Mouse (Mus musculus) spleen, adult 18-20 months (tissue): Measurements from ENCODE around the gene Prx.

Experiments
- DNase-seq, 2 experiments: peaks; one replicate each; pipeline ENCODE4 v3.0.0; 2022; ENCODE audit warnings: mixed read lengths in 2 of 2

Prx gene

DNA sequence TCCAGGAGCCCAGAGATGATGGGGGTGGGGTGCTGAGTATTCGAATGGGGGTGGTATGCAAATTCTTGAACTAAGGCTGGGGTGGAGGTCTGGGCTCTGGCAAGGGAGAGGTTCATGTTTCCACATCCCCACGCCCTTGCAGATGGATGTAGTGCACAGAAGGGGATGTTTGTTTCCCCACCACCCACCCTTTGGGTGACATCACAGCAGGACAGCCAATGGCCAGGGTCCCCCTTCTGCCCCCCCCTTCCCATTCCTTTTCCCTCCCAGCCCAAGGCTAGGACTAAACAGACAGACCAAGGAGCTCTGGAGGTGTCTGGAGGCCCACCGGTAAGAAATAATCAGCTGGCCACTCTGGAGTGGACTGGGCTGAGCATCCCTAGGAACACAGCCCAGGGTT lies at the start of gene Prx:
Prx (plus strand) TSS at position 289 of the 400 bp plus-strand sequence.
- DNase-seq: no peak

DNA sequence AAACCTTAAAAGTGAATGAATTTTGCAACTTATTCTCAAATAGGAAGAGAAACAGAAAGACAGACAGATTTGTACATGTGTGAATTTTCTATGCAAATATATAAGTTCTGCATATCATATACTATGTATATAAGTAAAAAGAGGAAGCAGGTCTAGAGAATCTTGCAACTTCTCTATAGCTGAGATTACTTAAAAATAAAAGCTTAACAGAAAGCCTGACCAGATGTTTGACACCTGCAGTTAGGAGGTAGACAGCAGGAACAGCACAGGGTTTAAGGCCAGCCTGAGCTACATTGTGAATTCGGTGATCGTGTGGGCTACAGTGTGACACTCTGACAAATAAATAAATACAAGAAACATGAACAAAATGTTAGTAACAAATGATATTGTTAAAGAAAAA lies 47.8 kb upstream of the Prx start:
- no peak for DNase-seq

DNA sequence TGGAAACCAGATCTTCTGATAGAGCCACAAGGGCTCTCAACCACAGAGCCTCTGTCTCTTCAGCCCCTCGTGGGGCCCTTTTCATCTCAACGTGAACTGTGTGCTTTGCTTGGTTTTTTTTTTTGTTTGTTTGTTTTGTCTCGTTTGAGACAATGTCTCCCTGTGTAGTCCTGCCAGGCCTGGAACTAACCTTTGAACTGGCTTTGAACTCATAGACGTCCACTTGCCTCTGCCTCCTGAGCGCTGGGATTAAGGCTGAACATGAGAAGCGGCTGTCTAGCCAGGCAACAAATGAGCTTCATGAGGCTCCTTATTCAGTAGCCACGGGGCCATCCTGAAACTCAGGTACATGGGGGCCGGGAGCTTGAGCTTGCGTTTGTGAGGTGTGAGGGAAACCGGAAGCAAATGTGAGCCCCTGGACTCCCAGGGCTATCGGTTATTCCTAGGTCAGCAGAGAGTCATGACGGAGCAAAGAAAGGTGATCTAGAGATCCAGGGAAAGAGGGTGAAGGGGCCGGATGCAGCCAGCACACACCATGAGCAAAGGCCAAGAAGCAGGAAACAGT lies 46.8 kb upstream of the Prx start:
- no peak for DNase-seq

DNA sequence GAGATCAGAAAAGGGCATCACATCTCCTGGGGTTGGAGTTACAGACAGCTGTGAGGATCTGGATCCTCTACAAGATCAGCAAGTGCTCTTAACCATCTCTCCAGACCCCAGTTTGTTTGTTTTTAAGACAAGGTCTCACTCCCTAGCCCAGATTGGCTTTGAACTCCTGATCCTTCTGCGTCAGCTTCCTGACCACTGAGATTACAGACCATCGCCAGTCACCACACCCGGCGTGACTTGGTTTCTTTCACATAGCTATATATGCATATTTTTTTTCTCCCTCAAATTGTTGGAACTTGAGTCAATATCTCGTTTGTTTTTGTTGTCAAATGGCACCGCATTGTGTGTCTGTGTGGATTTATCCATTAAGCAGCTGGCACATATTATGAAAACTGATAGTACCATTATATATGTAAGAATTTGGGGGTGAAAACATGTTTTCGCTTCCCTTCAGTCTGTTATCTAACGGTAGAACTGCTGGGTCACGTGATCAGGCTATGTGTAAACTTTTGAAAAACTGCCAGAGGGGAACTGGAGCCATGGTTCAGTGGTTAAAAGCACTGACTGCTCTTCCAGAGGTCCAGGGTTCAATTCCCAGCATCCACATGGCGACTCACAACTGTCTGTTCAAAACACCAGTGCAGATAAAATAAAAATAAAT lies 44.5 kb upstream of the Prx start:
- no peak for DNase-seq

DNA sequence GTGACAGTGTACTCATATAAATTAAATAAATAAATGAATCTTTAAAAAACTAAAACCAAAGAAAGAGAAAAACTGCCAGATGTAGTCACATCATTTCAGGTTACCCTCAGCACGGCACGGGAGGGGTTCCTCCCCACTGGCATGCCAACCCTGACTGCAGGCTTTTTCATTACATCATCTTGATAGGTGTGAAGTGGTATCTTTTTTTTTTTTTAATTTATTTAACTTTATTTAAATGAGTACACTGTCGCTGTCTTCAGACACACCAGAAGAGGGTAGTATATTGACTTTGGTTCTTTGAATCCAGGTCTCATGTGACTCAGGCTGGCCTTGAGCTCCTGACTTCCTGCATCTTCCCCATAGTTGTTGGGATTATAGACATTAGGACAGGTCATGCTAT lies 43.9 kb upstream of the Prx start:
- no peak for DNase-seq

DNA sequence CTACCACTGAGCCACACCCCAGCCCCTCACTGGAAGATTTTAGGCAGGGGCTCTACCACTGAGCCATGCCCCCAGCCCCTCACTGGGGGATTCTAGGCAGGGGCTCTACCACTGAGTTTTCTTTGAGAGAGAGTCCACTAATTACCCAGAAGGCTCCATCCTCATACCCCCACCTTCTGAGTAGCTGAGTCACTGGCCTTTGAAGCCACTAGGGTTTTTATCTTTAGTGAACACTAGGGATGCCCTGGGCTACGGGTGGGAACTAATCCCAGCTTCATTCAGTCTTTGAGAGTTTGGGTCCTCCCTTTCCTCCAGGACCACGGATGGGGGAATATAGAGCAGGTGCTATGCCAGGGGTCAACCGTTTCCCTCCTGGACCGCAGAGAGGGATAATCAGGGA lies 40.5 kb upstream of the Prx start:
- no peak for DNase-seq

DNA sequence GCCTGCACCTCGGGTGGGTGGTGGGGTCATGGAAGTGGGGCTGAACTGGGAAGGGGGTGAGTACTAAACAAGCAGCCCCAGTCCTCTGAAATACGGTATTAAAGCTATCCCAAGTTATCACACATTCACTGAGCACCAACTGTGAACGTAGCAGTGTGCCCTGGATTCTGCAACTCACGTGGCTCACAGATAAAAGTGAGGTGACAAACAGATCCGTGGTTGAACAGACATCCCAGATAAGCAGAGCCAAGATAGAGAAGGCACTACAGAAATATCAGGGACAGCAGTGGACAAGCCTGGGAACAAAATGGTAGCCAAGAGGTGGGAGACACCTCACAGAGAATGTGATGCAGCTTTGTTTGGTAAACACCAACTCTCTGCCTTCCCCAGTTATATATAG lies 39.5 kb upstream of the Prx start:
- no peak for DNase-seq

DNA sequence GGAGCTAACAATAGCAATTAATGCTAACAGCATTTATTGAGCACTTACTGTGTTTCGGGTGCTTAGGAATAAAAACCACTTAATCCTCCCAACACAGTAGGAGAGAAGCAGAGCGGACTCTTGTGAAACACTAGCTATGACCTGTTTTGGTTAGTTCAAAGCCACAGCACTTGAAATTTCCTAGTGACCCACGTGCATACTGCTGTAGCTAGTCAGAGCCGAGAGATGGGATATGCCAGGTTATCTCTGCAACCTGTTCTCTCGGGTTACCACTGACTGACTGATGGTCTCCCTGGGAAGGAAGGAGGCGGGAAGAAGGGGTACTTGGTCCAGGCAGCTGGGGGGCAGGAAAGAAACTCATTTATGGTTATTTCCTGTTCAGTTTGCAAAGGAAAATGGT lies 38.6 kb upstream of the Prx start:
- no peak for DNase-seq

DNA sequence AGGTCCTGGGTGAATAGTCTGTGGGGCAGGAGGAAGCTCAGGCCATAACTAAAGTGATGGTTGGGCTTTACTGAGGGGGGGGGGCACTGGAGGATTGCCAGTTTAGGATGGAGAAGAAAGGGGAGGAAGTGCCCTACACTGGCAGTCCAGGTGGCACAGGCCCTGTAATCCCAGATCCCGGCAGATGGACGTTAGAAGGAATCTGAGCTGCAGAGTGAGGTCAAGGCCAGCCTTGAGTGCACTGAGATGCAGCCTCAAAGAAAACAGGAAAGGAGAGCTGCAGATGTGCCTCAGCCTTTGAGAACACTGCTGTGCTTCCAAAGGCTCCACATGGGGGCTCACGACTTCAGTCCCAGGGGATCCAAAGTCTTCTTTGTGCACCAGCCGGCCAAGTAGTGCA lies 31.5 kb upstream of the Prx start:
- DNase-seq: no peak

DNA sequence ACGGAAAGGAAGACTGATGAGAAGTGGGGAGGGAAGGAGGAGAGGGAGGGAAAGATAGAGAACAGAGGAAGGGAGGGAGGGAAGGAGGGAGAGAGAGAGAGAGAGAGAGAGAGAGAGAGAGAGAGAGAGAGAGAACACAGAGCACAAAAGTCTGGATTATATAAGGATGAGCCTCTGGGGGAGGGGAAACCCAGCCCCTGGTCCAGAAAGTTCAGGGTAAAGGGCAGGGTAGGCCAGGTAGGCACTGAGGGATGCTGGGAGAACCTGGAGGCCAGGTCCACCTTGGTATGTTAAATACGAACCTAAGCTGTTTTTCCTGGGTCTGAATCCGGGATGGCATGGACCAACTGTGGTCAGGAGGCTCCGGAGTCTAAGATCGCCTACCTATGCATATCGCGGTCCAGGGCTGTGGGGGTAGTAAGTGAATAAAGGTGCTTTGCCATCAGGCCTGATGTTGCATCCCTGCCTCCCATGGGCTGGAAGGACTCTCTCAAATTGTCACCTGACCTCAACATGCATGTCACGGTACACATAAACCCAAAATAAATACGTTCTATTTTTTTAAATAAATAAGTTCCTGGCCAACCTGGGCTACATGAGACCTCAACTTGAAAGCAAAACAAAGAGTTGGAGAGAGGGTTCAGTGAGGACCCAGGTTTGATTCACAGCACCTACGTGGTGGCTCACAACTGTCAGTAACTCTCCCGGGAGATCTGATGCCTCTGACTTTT lies 27.6 kb upstream of the Prx start:
- DNase-seq: no peak

DNA sequence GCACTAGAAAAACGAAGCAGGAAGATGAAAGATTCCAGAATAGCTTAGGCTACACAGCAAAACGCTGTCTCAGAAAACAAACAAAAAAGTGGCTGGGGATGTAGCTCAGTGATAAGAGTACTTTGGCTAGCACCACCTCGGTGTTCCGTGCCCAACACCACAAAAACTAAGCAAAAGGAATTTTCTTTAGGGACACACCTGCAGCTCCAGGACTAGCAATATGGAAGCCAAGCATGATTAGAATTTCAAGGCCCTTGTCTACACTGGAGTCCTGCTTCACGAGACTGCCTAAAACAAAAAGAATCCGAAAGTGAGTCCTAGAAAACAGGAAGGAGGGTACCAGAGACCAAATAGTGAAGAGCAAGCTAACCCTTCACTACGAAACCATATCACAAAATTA lies 26.5 kb upstream of the Prx start:
- DNase-seq: no peak

DNA sequence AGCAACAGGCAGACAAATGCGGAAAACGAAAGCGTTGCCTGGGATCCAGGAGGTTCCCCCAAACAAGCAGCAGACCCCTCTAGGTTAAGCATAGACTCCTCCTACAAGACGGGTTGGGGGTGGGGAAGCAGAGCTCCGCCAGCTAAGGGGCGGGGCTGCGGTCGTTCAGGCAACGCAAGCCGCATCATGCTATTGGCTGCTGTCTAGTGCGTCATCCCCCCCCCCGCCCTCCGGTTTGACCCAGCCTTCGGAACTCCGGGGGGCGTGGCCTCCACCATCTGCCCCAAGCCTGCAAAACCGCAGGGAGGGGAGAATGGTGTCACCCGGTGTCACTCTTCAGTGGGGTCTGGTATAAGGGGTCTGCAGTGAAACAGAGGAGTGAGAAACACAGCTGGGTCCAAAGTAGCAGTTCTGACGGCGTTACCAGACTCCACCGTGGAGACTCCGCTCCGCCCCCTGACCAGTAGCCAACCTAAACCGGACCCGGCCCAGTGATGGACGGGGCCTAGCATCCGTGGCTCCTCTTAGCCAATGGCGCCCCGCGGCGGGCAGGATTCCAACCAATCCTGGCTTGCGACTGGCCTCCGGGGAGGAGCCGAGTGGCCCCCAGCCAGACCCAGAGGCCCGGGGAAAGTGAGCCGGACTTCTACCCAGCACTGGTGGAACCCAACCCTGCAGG lies 25.8 kb upstream of the Prx start, which contains the start of gene Sertad3:
Sertad3 (plus strand) TSS at position 613 of the 679 bp plus-strand sequence.
- peak; percentile 97 for DNase-seq

DNA sequence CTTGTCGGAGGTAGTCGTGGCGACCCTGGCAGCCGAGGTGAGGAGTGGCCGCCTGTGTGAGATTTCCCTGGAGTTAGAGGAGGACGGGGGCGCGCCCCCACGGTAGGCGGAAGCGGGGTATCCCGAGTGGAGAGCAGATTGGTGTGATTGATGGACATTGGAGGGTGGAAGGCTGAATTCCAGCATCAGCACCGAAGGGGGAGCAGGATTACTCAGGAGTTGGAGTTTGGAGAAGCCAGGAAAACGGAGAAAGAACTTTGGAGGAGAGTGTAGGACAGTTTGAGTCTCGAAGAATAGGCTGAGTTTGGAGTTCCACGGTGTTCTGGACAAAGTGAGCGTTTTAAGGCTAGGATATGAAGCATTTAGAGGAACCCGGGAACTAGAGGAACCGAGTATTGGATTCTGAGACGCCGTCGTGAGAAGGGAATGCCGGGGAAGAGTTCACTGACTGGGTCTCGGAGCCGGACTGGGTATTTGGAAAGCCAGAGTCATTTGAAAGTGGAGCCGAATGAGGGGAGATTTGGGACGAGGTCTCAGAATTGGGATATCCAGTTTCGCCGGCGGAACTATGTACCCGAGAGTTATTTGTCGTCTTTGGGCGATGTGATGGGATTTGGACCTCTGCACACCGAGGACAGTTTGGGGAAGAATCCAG lies 25.2 kb upstream of the Prx start:
- DNase-seq: no peak

DNA sequence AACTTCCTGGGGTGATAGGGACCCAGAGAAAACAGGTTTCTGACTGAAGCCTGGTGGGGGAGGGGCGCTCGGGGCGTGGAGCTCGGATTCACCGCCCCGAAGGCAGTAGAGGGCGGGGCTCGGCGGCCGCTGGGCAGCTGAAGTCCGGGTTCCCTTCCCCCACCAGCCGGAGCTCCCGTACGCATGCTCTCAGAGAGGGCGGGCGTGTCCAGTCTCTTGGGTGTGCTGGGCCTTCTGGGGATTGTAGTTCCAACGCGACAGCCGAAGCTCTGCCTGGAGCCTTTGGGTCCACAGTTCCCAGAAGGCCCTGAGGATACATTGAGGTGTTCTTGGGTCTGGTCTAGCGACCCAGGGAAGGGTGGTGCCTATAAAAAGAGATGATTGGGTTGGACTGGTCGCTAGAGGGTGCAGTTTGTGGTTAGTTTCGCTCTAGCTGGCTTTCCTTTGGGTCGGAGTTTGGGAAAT lies 24.6 kb upstream of the Prx start:
- peak; percentile 97 for DNase-seq

DNA sequence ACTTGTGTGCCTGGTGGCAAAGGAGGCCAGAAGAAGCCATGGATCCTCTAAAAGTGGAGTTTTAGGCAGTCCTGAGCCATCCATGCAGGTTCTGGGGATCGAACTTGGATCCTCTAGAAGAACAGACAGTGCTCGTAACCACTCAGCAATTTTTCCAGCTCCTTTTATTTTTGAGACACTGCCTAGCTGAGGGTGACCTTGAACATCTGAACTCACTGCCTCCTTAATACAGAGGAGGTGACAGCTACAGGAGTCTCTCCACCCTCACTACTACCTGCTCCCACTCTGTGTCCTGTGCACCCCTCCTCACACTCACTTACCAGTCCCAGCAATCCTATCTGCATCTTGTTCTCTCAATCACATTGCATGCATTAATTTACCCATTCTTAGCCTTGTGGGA lies 23.5 kb upstream of the Prx start:
- DNase-seq: no peak

DNA sequence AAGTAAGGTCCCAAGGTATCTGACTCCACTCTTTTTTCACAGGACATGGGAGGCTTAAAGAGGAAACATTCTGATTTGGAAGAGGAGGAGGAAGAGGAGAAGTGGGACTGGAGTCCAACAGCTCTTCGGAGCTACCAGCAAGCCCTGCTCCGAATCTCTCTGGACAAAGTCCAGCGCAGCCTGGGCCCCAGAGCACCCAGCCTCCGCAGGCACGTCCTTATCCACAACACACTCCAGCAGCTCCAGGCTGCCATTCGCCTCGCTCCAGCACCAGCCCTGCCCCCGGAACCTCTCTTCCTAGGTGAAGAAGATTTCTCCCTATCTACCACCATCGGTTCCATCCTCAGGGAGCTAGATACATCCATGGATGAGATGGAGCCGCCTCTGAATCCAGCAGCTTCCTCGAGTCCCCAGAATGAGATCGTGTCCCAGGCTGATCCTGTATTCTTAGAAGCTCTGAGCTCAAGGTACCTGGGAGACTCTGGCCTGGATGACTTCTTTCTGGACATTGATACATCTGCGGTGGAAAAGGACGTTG lies 23.0 kb upstream of the Prx start:
- DNase-seq: no peak

DNA sequence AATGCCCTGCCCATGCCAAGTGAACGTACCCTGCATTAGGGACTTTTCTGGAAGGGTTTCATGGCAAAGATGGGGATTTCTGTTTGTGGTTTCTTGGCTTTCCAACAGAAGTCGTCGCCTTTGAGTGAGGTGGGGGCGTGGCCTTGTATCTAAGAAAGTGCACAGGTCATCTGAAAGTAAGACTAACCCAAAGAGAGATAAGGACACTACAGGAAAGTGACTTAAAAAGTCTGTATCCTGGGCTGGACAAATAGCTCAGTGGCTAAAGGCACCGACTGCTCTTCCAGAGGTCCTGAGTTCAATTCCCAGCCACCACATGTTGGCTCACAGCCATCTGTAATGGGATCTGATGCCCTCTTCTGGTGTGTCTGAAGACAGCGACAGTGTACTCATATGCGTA lies 20.6 kb upstream of the Prx start:
- DNase-seq: no peak

DNA sequence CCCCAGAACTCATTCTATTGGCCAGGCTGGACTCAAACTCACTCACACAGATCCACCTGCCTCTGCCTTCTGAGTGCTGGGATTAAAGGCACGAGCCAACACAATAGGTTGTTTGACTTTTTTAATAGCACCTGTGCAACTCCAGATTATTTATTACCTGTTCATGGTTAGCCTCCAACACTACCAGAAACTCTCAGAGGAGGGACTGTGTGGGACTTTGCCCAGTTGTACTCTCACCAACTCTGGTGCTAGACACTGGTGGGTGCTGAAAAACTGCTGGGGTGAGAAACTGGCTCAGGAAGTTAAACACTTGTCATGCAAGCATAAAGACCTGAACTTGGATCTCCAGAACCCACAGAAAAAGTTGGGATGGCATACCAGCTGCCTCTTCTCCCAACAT lies 19.4 kb upstream of the Prx start:
- no peak for DNase-seq

DNA sequence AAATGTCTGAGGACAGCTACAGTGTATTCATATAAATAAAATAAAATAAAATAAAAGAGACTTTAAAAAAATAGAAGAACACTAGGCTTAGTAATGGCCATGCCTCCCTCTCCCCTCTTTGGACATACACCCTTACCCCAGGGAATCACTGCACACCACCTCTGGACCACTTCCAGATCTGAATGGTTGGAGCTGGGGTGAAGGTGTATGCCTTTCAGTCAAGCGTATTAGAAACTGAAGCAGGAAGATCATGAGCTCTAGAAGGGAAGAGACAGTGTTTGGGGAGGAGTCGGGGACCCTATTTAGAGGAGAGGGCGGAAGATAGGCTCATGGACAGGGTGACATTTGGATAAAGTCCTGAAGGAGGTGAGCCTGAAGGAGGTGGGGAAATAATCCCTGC lies 18.6 kb upstream of the Prx start:
- DNase-seq: no peak

DNA sequence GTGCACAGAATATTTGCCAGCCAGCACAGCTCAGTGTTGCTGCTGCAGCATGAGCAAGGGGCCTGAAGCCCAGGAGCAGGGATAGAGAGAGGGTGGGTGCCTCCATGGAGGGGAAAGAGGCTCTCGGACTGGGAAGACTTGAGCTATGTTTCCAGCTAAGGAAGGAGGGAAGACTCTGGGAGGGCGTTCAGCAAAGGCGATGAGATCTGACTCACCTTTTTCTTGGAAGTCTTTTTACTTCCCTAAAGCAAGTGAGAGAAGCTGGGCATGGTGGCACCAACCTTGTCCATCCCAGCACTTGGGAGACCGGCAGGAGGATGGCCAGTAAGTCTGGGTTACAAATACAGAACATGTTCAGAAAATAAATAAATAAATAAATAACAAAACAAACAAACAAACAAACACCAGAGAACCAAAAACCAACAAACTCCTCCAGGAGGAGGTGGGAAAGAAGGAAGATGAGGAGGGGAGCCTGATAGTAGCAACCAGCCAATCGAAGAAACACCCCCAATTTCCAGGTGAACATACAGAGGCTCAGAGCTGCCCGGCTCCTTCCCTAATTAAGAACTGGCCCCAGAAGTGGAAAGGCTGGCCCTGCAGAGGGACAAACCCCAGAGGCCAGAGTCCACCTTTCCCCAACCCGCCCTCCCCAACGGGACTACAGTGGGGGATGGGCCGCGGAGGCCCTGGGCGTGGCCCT lies 18.0 kb upstream of the Prx start:
- DNase-seq: no peak

DNA sequence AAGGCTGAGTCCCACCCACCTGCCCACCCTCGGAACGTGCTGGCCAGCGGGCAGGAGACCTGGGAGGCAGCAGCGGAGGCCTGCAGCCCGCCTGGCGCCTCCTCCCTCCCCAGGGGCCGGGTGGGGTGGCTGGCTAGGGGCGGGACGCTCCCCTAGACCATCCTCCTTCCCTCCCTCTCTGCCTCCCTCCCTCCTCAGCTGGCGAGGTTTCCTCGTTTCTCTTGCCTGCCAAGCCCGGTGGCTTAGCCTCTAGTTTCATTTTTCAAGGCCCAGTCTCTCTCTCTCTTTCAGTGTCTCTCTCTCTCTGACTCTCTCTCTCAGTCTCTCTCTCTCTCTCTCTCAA lies 17.5 kb upstream of the Prx start:
- DNase-seq: peak; percentile 67 to 69

DNA sequence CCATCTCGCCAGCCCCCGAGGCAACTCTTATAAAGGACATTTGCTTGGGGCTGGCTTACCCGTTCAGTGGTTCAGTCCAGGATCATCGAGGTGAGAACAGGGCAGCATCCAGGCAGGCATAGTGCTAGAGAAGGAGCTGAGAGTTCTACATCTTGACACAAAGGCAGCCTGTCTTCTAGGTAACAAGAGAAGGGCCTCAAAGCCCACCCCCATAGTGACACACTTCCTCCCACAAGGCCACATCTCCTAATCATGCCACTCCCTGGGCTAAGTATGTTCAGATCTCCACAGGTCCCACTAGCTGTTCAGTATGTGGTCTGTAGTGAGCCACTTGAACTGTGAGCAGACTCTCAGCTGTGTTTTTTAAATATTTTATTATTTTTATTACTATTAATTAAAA lies 15.3 kb upstream of the Prx start:
- no peak for DNase-seq
